Mouse (Mus musculus): ENCODE measurements at regions not wholly inside any gene's neighbourhood (a gene's known extent, or its start where the extent isn't known, plus 50 kb on each side); places are given as distances from the start of the nearest gene placed in this dataset.

DNA sequence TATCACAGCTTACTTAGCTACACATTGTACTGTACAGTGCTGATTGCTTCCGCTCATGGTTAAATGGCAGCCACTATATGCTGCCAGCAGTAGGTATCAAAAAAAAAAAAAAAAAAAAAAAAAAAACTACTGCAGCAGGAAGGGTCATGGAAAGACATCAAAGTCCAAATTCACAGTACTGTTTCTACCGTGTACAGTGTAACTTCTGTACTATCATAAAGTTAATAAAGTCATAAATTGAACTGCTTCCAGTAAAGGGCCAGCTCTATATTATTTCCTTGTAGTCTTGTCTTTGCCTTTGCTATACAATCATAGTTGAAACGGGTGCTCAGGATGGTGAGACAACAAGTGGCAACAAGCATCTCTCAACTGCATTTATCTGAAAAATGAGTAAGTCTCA, 552.6 kb upstream of the Mpdz start:
- H3K27ac ChIP-seq (replicated peaks): no peak overlapping the region
- no peak for ATAC-seq (ENCODE audit: low FRiP score, low read depth)
- no peak overlapping the region for H3K4me2 ChIP-seq
- 96% methylated on average over 3 of the region's 3 CpGs for WGBS
- H3K27me3 ChIP-seq: no peaks in the 10 kb centered on the region
- H3K36me3 ChIP-seq: no peaks in the 10 kb centered on the region
- no peaks in the 10 kb centered on the region for H3K9me3 ChIP-seq
- H3K9ac ChIP-seq: no peak overlapping the region
- H3K4me3 ChIP-seq: no peak overlapping the region
- 0 out of 2 replicates have a peak, but pooled peaks cover 4% of the 10 kb centered on the region for H3K4me1 ChIP-seq (replicated peaks)

GRCm38 (mm10) chr4:81988796-81989195, 546.2 kb upstream of the Mpdz start:
- no peak for ATAC-seq (ENCODE audit: low FRiP score, low read depth)
- no peak overlapping the region for H3K4me3 ChIP-seq
- no peaks in the 10 kb centered on the region for H3K27me3 ChIP-seq
- no peaks in the 10 kb centered on the region for H3K9me3 ChIP-seq
- H3K36me3 ChIP-seq: no peaks in the 10 kb centered on the region
- H3K4me2 ChIP-seq: no peak overlapping the region
- no peak overlapping the region for H3K27ac ChIP-seq (replicated peaks)
- H3K4me1 ChIP-seq (replicated peaks): no peaks in the 10 kb centered on the region
- no peak overlapping the region for H3K9ac ChIP-seq
- 69% methylated on average over 2 of the region's 2 CpGs for WGBS

GRCm38 (mm10) chr4:81986616-81987015, 544.0 kb upstream of the Mpdz start:
- no peak overlapping the region for H3K27ac ChIP-seq (replicated peaks)
- no peak for ATAC-seq (ENCODE audit: low FRiP score, low read depth)
- no peaks in the 10 kb centered on the region for H3K27me3 ChIP-seq
- WGBS: 72% methylated on average over 4 of the region's 4 CpGs
- no peaks in the 10 kb centered on the region for H3K9me3 ChIP-seq
- H3K4me2 ChIP-seq: no peak overlapping the region
- no peaks in the 10 kb centered on the region for H3K36me3 ChIP-seq
- no peaks in the 10 kb centered on the region for H3K4me1 ChIP-seq (replicated peaks)
- no peak overlapping the region for H3K4me3 ChIP-seq
- H3K9ac ChIP-seq: no peak overlapping the region

- H3K4me1 ChIP-seq (replicated peaks): no peaks in the 10 kb centered on the region
- ATAC-seq (ENCODE audit: low FRiP score, low read depth): no peak
- H3K4me2 ChIP-seq: no peak overlapping the region
- no peaks in the 10 kb centered on the region for H3K27me3 ChIP-seq
- no peak overlapping the region for H3K27ac ChIP-seq (replicated peaks)
- H3K9me3 ChIP-seq: no peaks in the 10 kb centered on the region
- 74% methylated on average over 1 of the region's 1 CpGs for WGBS
- no peak overlapping the region for H3K4me3 ChIP-seq
- no peaks in the 10 kb centered on the region for H3K36me3 ChIP-seq
- no peak overlapping the region for H3K9ac ChIP-seq
Observed at GRCm38 (mm10) chr4:81981811-81982210, 539.2 kb upstream of the Mpdz start.

GRCm38 (mm10) chr4:81970472-81970871, 527.9 kb upstream of the Mpdz start:
- no peak overlapping the region for H3K27ac ChIP-seq (replicated peaks)
- H3K27me3 ChIP-seq: no peaks in the 10 kb centered on the region
- H3K9ac ChIP-seq: no peak overlapping the region
- H3K4me3 ChIP-seq: no peak overlapping the region
- H3K9me3 ChIP-seq: no peaks in the 10 kb centered on the region
- H3K36me3 ChIP-seq: no peaks in the 10 kb centered on the region
- no peak for ATAC-seq (ENCODE audit: low FRiP score, low read depth)
- no peak overlapping the region for H3K4me2 ChIP-seq
- H3K4me1 ChIP-seq (replicated peaks): no peaks in the 10 kb centered on the region
- WGBS: 78% methylated on average over 10 of the region's 10 CpGs

DNA sequence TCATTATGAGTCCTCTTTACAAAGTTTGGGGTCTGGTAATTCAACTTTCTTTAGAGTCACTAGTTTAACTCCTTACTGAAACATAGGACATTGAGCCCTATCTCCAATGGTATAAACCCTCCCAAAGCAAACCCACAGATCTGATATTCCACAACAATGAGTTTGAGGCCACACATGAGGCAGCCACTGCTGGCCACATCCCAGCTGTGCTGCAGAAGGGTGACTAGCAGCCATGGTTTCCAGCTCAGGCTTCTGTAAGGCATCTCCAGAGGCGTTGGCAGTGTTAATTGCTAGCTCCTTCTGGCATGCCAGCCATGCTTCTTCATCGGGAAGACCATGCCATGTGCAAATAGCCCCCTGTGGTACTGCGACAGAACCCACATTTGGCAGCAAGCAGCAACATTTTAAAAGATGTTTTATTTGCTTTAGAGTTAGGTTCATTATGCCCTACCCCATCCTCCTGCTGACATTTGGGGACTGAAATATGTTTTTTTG, 527.1 kb upstream of the Mpdz start:
- WGBS: 61% methylated on average over 3 of the region's 3 CpGs

DNA sequence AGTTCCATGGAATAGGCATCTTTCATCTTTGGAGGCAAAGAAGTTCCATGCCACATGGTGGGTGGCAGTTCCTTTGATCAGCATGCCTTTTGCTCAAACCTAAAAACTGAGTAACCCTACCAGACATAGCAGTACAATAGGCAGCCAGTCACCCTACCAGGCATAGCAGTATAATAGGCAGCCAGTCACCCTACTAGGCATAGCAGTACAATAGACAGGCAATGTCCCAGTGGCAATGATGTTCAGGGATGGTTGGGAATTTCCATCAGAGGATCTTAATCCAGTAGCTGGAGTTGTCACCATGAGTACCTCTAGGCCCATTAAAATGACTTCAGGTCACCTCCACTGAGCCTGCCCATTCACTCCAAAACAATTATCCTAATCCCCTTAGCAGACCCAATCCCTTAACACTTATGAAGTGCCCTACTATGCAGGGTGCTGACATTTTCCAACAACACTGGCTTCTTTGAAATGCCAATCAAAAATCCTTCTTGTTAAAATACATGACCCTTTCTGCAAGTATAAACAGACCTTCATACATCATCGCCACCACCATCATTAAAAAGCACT, 523.5 kb upstream of the Mpdz start:
- WGBS: 87% methylated on average over 1 of the region's 1 CpGs
- H3K9ac ChIP-seq: no peak overlapping the region
- no peak overlapping the region for H3K4me2 ChIP-seq
- no peaks in the 10 kb centered on the region for H3K9me3 ChIP-seq
- no peaks in the 10 kb centered on the region for H3K27me3 ChIP-seq
- no peaks in the 10 kb centered on the region for H3K4me1 ChIP-seq (replicated peaks)
- no peak overlapping the region for H3K27ac ChIP-seq (replicated peaks)
- no peaks in the 10 kb centered on the region for H3K36me3 ChIP-seq
- ATAC-seq (ENCODE audit: low FRiP score, low read depth): no peak
- no peak overlapping the region for H3K4me3 ChIP-seq

More for the DNA sequence above, 527.1 kb upstream of the Mpdz start:
- H3K4me1 ChIP-seq (replicated peaks): no peaks in the 10 kb centered on the region
- no peak overlapping the region for H3K4me2 ChIP-seq
- ATAC-seq (ENCODE audit: low FRiP score, low read depth): no peak
- no peak overlapping the region for H3K9ac ChIP-seq
- no peaks in the 10 kb centered on the region for H3K27me3 ChIP-seq
- no peak overlapping the region for H3K4me3 ChIP-seq
- H3K27ac ChIP-seq (replicated peaks): no peak overlapping the region
- H3K36me3 ChIP-seq: no peaks in the 10 kb centered on the region
- no peaks in the 10 kb centered on the region for H3K9me3 ChIP-seq

- Histone ChIP-seq H3K27ac (replicated peaks) (no peak overlapping the region), H3K4me2 (no peak overlapping the region), H3K9ac (no peak overlapping the region), H3K4me3 (no peak overlapping the region), H3K36me3 (no peaks in the 10 kb centered on the region), H3K4me1 (replicated peaks) (no peaks in the 10 kb centered on the region), H3K27me3 (no peaks in the 10 kb centered on the region), H3K9me3 (no peaks in the 10 kb centered on the region)
- WGBS: 89% methylated on average over 10 of the region's 10 CpGs
- ATAC-seq (ENCODE audit: low FRiP score, low read depth): no peak
Observed at GRCm38 (mm10) chr4:81963112-81963511, 520.5 kb upstream of the Mpdz start.

DNA sequence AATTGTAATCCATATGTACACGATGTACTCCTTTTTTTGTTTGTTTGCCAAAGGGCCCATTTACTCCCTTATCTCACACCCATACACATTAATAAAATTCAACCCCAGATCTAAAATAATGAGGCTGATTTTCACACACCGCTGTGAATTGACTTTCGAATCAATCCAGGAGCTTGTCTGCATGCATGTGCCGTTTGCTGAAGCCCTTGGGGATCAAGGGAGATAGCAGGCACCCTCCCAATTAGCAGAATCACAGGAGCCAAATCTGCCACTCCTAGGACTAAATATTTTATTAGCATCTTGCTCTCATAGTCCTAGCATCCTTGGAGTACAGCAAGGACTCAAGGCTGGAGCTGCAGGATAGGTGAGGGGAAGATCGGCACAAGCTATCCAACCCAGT, 520.0 kb upstream of the Mpdz start:
- no peak overlapping the region for H3K4me2 ChIP-seq
- no peaks in the 10 kb centered on the region for H3K9me3 ChIP-seq
- 54% methylated on average over 5 of the region's 5 CpGs for WGBS
- no peak overlapping the region for H3K9ac ChIP-seq
- no peak overlapping the region for H3K4me3 ChIP-seq
- H3K36me3 ChIP-seq: no peaks in the 10 kb centered on the region
- H3K4me1 ChIP-seq (replicated peaks): no peaks in the 10 kb centered on the region
- no peak for ATAC-seq (ENCODE audit: low FRiP score, low read depth)
- H3K27ac ChIP-seq (replicated peaks): no peak overlapping the region
- H3K27me3 ChIP-seq: no peaks in the 10 kb centered on the region

GRCm38 (mm10) chr4:81960552-81961534, 518.2 kb upstream of the Mpdz start:
- no peak overlapping the region for H3K4me3 ChIP-seq
- no peak overlapping the region for H3K4me2 ChIP-seq
- no peaks in the 10 kb centered on the region for H3K36me3 ChIP-seq
- no peaks in the 10 kb centered on the region for H3K27me3 ChIP-seq
- WGBS: 69% methylated on average over 16 of the region's 16 CpGs
- H3K4me1 ChIP-seq (replicated peaks): no peaks in the 10 kb centered on the region
- no peak overlapping the region for H3K27ac ChIP-seq (replicated peaks)
- no peak overlapping the region for H3K9ac ChIP-seq
- ATAC-seq (ENCODE audit: low FRiP score, low read depth): peak; percentile 51; the same call in 1 of the 2 replicates
- no peaks in the 10 kb centered on the region for H3K9me3 ChIP-seq

GRCm38 (mm10) chr4:81956926-81957694, 514.5 kb upstream of the Mpdz start:
- no peak overlapping the region for H3K4me3 ChIP-seq
- no peaks in the 10 kb centered on the region for H3K27me3 ChIP-seq
- no peak overlapping the region for H3K9ac ChIP-seq
- H3K4me2 ChIP-seq: no peak overlapping the region
- H3K4me1 ChIP-seq (replicated peaks): no peaks in the 10 kb centered on the region
- H3K27ac ChIP-seq (replicated peaks): no peak overlapping the region
- 57% methylated on average over 6 of the region's 6 CpGs for WGBS
- no peaks in the 10 kb centered on the region for H3K9me3 ChIP-seq
- H3K36me3 ChIP-seq: no peaks in the 10 kb centered on the region
- ATAC-seq (ENCODE audit: low FRiP score, low read depth): no peak

GRCm38 (mm10) chr4:81953023-81953422, 510.4 kb upstream of the Mpdz start:
- Histone ChIP-seq H3K9me3 (no peaks in the 10 kb centered on the region), H3K36me3 (no peaks in the 10 kb centered on the region), H3K4me2 (no peak overlapping the region), H3K27ac (replicated peaks) (no peak overlapping the region), H3K4me1 (replicated peaks) (no peaks in the 10 kb centered on the region), H3K27me3 (no peaks in the 10 kb centered on the region), H3K9ac (no peak overlapping the region), H3K4me3 (no peak overlapping the region)
- no peak for ATAC-seq (ENCODE audit: low FRiP score, low read depth)
- 75% methylated on average over 4 of the region's 4 CpGs for WGBS
